Mouse (Mus musculus) lung, embryonic 14.5 days (tissue): ENCODE data around the gene Aanat. TPM values are rescaled to one million over a fixed set of nuclear protein-coding genes. Genes with fewer than 3 reads are reported as not detected.
A peak's percentile ranks its signal among the peaks of the same experiment; 100 is the strongest.

ENCODE experiments used
- ATAC-seq: fragments of 200-750 bp; cut with Nextera tagmentation; 2 replicates; pipeline ENCODE4 v1.8.0; 2017; ENCODE audit warnings: mild to moderate bottlenecking, moderate TSS enrichment, moderate library complexity; ENCODE audit not compliant: insufficient read depth
- DNase-seq: peaks from one replicate; pipeline ENCODE4 v3.0.0-alpha.2; 2015
- H3K27ac ChIP-seq: fragments of 300-500 bp; sonication (generic); 2 replicates; pipeline ENCODE4 v1.5.1; 2014; ENCODE audit warnings: low read depth, mild to moderate bottlenecking, moderate library complexity
- H3K27me3 ChIP-seq: fragments of 300-500 bp; sonication (generic); 2 replicates; pipeline ENCODE4 v1.6.1; 2014; ENCODE audit warnings: low read length, control low read depth; ENCODE audit not compliant: insufficient read depth
- H3K36me3 ChIP-seq: fragments of 300-500 bp; sonication (generic); 2 replicates; pipeline ENCODE4 v1.6.1; 2014; ENCODE audit warnings: control low read depth; ENCODE audit not compliant: insufficient read depth
- H3K4me1 ChIP-seq: fragments of 300-500 bp; sonication (generic); 2 replicates; pipeline ENCODE4 v1.6.1; 2014; ENCODE audit warnings: antibody characterized with exemption, control low read depth; ENCODE audit not compliant: insufficient read depth
- H3K4me2 ChIP-seq: fragments of 300-500 bp; sonication (generic); 2 replicates; pipeline ENCODE4 v1.6.1; 2014; ENCODE audit warnings: mild to moderate bottlenecking
- H3K4me3 ChIP-seq: fragments of 300-500 bp; sonication (generic); 2 replicates; pipeline ENCODE4 v1.5.1; 2014; ENCODE audit warnings: low read depth, low read length
- H3K9ac ChIP-seq: fragments of 300-500 bp; sonication (generic); 2 replicates; pipeline ENCODE4 v1.6.1; 2014
- H3K9me3 ChIP-seq: fragments of 300-500 bp; sonication (generic); 2 replicates; pipeline ENCODE4 v1.6.1; 2016; ENCODE audit warnings: low read depth, low read length, control low read depth
- CTCF ChIP-seq: IDR thresholded peaks from 2 replicates; pipeline ENCODE4 v1.5.1; 2016; ENCODE audit warnings: antibody characterized with exemption, low read depth
- WGBS: fragments of 180-500 bp; shearing (Covaris S2); extraction: QIAGEN DNeasy Blood & Tissue Kit; methylation state at CpG from one replicate; pipeline ENCODE4 v1.1.7; 2014; 5-methylcytosine and 5-hydroxymethylcytosine counted together
- polyA plus RNA-seq: library from polyadenylated mRNA; unstranded; fragments of >200 nt; fragmentation: Nextera tagmentation; extraction: Ambion mirVana; gene quantifications from 2 replicates; pipeline ENCODE4 v1.2.1, GENCODE M21; 2014

Aanat gene
- polyA plus RNA-seq, 1 experiment from 2014 or later: not detected

GRCm38 (mm10) chr11:116617641-116618040, 31.4 kb downstream of the Aanat start:
- peaks cover 53% of the 10 kb centered on the region for H3K4me1 ChIP-seq
- no peaks in the 10 kb centered on the region for H3K36me3 ChIP-seq
- H3K4me3 ChIP-seq: no peak overlapping the region
- H3K4me2 ChIP-seq: no peak overlapping the region
- no peak for TF ChIP-seq CTCF
- H3K9me3 ChIP-seq: no peaks in the 10 kb centered on the region
- no peaks in the 10 kb centered on the region for H3K27me3 ChIP-seq
- ATAC-seq (no peak), DNase-seq (peak; percentile 76)
- peak overlapping the region; percentile 9; the same call in 1 of the 2 replicates for H3K27ac ChIP-seq
- no peak overlapping the region for H3K9ac ChIP-seq
- WGBS: 69% methylated on average over 7 of the region's 7 CpGs

DNA sequence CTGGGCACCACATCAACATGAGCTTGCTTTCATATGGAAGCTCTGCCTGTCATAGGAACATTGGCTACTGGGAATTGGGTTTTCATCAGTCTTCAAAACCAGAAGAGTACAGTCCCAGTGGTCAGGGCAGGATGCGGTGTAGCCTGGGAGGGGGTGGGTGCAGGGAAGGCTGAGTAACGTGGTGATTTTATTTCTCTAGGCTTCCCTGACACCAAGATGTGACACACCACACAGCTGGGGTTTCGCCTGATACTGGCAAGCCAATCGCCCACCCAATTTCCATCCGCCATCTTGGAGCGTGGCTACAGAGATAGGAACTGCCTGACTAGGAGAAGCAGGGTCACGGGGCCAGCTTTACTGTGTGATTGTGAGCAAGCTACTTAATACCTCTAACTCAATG, 32.4 kb downstream of the Aanat start:
- Histone ChIP-seq H3K4me2 (no peak overlapping the region), H3K4me3 (no peak overlapping the region), H3K9me3 (no peaks in the 10 kb centered on the region), H3K9ac (no peak overlapping the region), H3K4me1 (peaks cover 53% of the 10 kb centered on the region), H3K27me3 (no peaks in the 10 kb centered on the region), H3K27ac (no peak overlapping the region), H3K36me3 (no peaks in the 10 kb centered on the region)
- no peak for TF ChIP-seq CTCF
- 87% methylated on average over 7 of the region's 7 CpGs for WGBS
- DNase-seq (no peak), ATAC-seq (no peak)

DNA sequence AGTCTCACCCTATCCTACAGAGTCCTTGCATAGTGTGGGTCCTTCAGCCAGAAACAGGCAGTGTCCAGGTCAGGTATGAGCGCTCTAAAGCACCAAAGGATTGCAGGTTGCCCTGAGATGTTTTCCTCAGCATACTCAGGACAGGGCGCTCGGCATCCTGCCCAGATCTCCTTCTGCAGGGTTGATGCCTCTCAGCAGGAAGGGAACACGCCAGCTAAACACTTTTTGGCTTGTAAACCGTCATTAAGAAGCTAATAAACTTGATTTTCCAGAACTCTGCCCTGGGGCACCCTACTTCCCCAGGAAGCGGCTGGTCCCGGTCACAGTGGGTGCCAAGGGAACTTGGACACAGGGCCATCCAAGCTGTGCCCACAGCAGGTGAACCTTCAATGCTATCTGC, 32.9 kb downstream of the Aanat start:
- no peak for ATAC-seq
- peaks cover 54% of the 10 kb centered on the region for H3K4me1 ChIP-seq

DNA sequence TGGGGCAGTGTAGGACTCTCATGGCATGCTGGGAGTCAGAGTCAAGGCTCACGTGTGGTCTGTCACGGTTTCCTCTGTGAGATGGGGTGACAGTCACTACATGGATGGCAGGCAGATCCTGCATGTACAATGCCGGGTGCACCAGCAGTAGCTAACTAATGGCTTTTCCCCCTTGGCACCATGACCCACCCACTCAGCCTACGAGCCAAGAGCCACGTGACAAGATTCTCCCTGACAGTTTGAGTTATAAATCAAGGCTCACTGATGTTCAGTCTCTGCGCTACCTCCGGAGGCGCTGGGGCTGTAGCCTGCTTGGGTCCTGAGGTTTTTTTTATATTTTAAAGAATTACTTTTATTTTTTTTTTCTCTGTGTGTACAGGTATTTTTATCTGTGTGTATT, 33.3 kb downstream of the Aanat start:
- no peaks in the 10 kb centered on the region for H3K9me3 ChIP-seq
- H3K9ac ChIP-seq: no peak overlapping the region
- 48% methylated on average over 8 of the region's 8 CpGs for WGBS
- H3K27me3 ChIP-seq: no peaks in the 10 kb centered on the region
- no peak overlapping the region for H3K27ac ChIP-seq
- no peak overlapping the region for H3K4me3 ChIP-seq
- H3K4me1 ChIP-seq: peaks cover 58% of the 10 kb centered on the region
- H3K36me3 ChIP-seq: no peaks in the 10 kb centered on the region
- TF ChIP-seq CTCF: no peak
- peak overlapping the region; percentile 89; the same call in 1 of the 2 replicates for H3K4me2 ChIP-seq
- no peak for ATAC-seq
- no peak for DNase-seq

More for the DNA sequence above, 32.9 kb downstream of the Aanat start:
- no peak overlapping the region for H3K27ac ChIP-seq
- 87% methylated on average over 7 of the region's 7 CpGs for WGBS
- H3K9ac ChIP-seq: no peak overlapping the region
- no peaks in the 10 kb centered on the region for H3K27me3 ChIP-seq
- no peaks in the 10 kb centered on the region for H3K36me3 ChIP-seq
- 0 out of 2 replicates have a peak overlapping the region, but pooled peaks have one; percentile 12 for H3K4me2 ChIP-seq
- no peak for TF ChIP-seq CTCF
- H3K4me3 ChIP-seq: no peak overlapping the region
- DNase-seq: no peak
- H3K9me3 ChIP-seq: no peaks in the 10 kb centered on the region

GRCm38 (mm10) chr11:116620073-116620472, 33.8 kb downstream of the Aanat start:
- TF ChIP-seq CTCF: no peak
- peak overlapping the region; percentile 84 for H3K27ac ChIP-seq
- no peak overlapping the region for H3K4me3 ChIP-seq
- H3K4me2 ChIP-seq: peak overlapping the region; percentile 89
- ATAC-seq (no peak), DNase-seq (peak; percentile 57)
- H3K9ac ChIP-seq: no peak overlapping the region
- WGBS: 24% methylated on average over 9 of the region's 9 CpGs
- H3K4me1 ChIP-seq: peaks cover 60% of the 10 kb centered on the region
- H3K36me3 ChIP-seq: no peaks in the 10 kb centered on the region
- no peaks in the 10 kb centered on the region for H3K9me3 ChIP-seq
- H3K27me3 ChIP-seq: no peaks in the 10 kb centered on the region

- 61% methylated on average over 10 of the region's 10 CpGs for whole genome bisulfite sequencing
- TF ChIP-seq CTCF: no peak
- peaks cover 55% of the 10 kb centered on the region for H3K4me1 ChIP-seq
Measured at GRCm38 (mm10) chr11:116620559-116621253, 34.5 kb downstream of the Aanat start.

DNA sequence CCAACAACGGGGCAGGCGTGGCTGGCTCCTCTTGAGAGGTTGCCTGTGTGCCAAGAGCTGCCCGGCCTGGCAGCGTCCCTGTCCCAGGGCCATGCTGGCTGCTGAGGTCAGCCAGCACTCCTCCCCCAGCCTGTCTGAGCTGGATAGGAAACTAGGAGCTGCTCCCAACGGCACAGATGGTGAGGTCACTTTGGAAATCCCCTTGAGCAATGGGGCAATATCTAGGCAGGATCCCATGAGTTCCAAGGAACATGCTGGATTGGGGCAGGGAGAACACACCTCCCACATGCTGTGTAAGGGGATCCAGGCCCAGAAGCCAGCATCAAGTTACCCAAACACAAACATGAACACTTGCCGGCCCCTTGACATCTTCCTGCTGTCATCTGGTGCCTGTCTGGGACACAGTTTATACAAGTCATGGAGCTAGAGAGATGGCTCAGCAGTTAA, 35.0 kb downstream of the Aanat start:
- 10% methylated on average over 6 of the region's 6 CpGs for WGBS
- peaks cover 50% of the 10 kb centered on the region for H3K4me1 ChIP-seq
- ATAC-seq (peak; percentile 78), DNase-seq (peak; percentile 90)
- peak overlapping the region; percentile 84 for H3K27ac ChIP-seq
- H3K4me3 ChIP-seq: no peak overlapping the region
- H3K36me3 ChIP-seq: no peaks in the 10 kb centered on the region
- no peak for TF ChIP-seq CTCF
- H3K27me3 ChIP-seq: no peaks in the 10 kb centered on the region
- no peaks in the 10 kb centered on the region for H3K9me3 ChIP-seq
- peak overlapping the region; percentile 89 for H3K4me2 ChIP-seq
- H3K9ac ChIP-seq: peak overlapping the region; percentile 25

More at GRCm38 (mm10) chr11:116620559-116621253, 34.5 kb downstream of the Aanat start:
- H3K9me3 ChIP-seq: no peaks in the 10 kb centered on the region
- peak overlapping the region; percentile 89 for H3K4me2 ChIP-seq
- H3K27me3 ChIP-seq: no peaks in the 10 kb centered on the region
- DNase-seq (peak; percentile 68), ATAC-seq (peak; percentile 23)
- 0 out of 2 replicates have a peak overlapping the region, but pooled peaks have one; percentile 3 for H3K4me3 ChIP-seq
- no peaks in the 10 kb centered on the region for H3K36me3 ChIP-seq
- peak overlapping the region; percentile 84 for H3K27ac ChIP-seq
- peak overlapping the region; percentile 25 for H3K9ac ChIP-seq
